In genomic region chr11:48801831-48802772, GRCm38 (mm10) we compare ENCODE assay signal across 8 mouse cellular contexts. TPM values are rescaled to one million over a fixed set of nuclear protein-coding genes. Genes with fewer than 3 reads are reported as not detected.
A peak's percentile ranks its signal among the peaks of the same experiment; 100 is the strongest.
DNase-seq lines count a peak whose midpoint lies in the region; ATAC-seq and TF ChIP-seq lines count a peak whose summit lies in the region.

No protein-coding gene starts in this region.

- no peak for ATAC-seq in liver, embryonic 11.5 days (replicated peaks; ENCODE audit: low FRiP score)
- no peak for ATAC-seq in stomach, postnatal 0 days (ENCODE audit: low FRiP score, low TSS enrichment)

- peak overlapping the region; percentile 94 for H3K9ac ChIP-seq in liver, embryonic 11.5 days (ENCODE audit: low read depth, low read length)
- H3K9ac ChIP-seq in stomach, postnatal 0 days (ENCODE audit: low read length): peak overlapping the region; percentile 92

- no peak for TF ChIP-seq EP300 in stomach, postnatal 0 days (optimal IDR thresholded peaks at IDR 0.05)

- WGBS in spleen, adult 2 months: 69% methylated on average over 17 of the region's 17 CpGs
- 63% methylated on average over 17 of the region's 17 CpGs for WGBS in liver, embryonic 11.5 days
- WGBS in stomach, postnatal 0 days: 64% methylated on average over 17 of the region's 17 CpGs

- H3K27ac ChIP-seq in spleen, adult 2 months (ENCODE audit: insufficient read depth, low read length): no peak overlapping the region
- H3K27ac ChIP-seq in liver, embryonic 11.5 days (ENCODE audit: low read depth, low read length): peak overlapping the region; percentile 90
- H3K27ac ChIP-seq in stomach, postnatal 0 days (replicated peaks): no peak overlapping the region

- peak overlapping the region; percentile 43; the same call in 1 of the 2 replicates for H3K4me3 ChIP-seq in spleen, adult 2 months (ENCODE audit: extremely low read depth, insufficient read depth, insufficient read length)
- peak overlapping the region; percentile 84 for H3K4me3 ChIP-seq in liver, embryonic 11.5 days (ENCODE audit: low read depth, low read length)
- peak overlapping the region; percentile 76 for H3K4me3 ChIP-seq in stomach, postnatal 0 days (ENCODE audit: low read depth, low read length)

- TF ChIP-seq CTCF in spleen, adult 2 months (IDR thresholded peaks at IDR 0.05; ENCODE audit: extremely low read depth, insufficient read depth, insufficient read length, insufficient replicate concordance): no peak
- TF ChIP-seq CTCF in stomach, postnatal 0 days (IDR thresholded peaks at IDR 0.05; ENCODE audit: low read depth): no peak

- peaks cover 3% of the 10 kb centered on the region for H3K4me1 ChIP-seq in spleen, adult 2 months (ENCODE audit: control insufficient read depth, insufficient read depth, insufficient read length)
- peaks cover 26% of the 10 kb centered on the region for H3K4me1 ChIP-seq in liver, embryonic 11.5 days (replicated peaks; ENCODE audit: control insufficient read depth, insufficient read depth, low read length)
- no peaks in the 10 kb centered on the region for H3K4me1 ChIP-seq in stomach, postnatal 0 days (replicated peaks; ENCODE audit: control insufficient read depth, insufficient read depth)

- peak; percentile 16 for DNase-seq in cerebellum, adult 9-11 months
- no peak for DNase-seq in cerebellum, postnatal 25 days
- DNase-seq in spleen, adult 2 months (ENCODE audit: low read depth in 1 of 2, low spot score in 2 of 2): no peak
- no peak for DNase-seq in spleen, postnatal 14 days (ENCODE audit: low spot score in 2 of 2)
- no peak for DNase-seq in liver, embryonic 11.5 days (ENCODE audit: low spot score)
- DNase-seq in stomach, postnatal 0 days (ENCODE audit: low spot score): no peak
- DNase-seq in left cerebral cortex, postnatal 10 days (ENCODE audit: extremely low spot score in 1 of 2, low spot score in 2 of 2): no peak
- DNase-seq in gastrocnemius, postnatal 10 days: no peak

- no peak for TF ChIP-seq POLR2A in spleen, adult 2 months (IDR thresholded peaks at IDR 0.05; ENCODE audit: low read depth, low read length)

- intact Hi-C loops in left cerebral cortex, postnatal 10 days (cut with DNase I): loop anchor here (2.0 to 10.0 kb wide), 2 partner anchors 13 to 463 kb away; no protein-coding TSS in a partner anchor

- peak overlapping the region; percentile 90 for H3K4me2 ChIP-seq in liver, embryonic 11.5 days
- H3K4me2 ChIP-seq in stomach, postnatal 0 days (replicated peaks; ENCODE audit: low read depth): peak overlapping the region; percentile 86

- no peaks in the 10 kb centered on the region for H3K9me3 ChIP-seq in liver, embryonic 11.5 days (ENCODE audit: control insufficient read depth, low read length)
- no peaks in the 10 kb centered on the region for H3K9me3 ChIP-seq in stomach, postnatal 0 days (ENCODE audit: control insufficient read depth, low read length)

- H3K36me3 ChIP-seq in spleen, adult 2 months (ENCODE audit: control insufficient read depth, insufficient read depth, low read length): peaks cover 41% of the 10 kb centered on the region
- peaks cover 49% of the 10 kb centered on the region for H3K36me3 ChIP-seq in liver, embryonic 11.5 days (ENCODE audit: control insufficient read depth, insufficient read depth, low read length)
- H3K36me3 ChIP-seq in stomach, postnatal 0 days (ENCODE audit: control insufficient read depth, insufficient read depth, low read length): peaks cover 30% of the 10 kb centered on the region

- H3K27me3 ChIP-seq in spleen, adult 2 months (ENCODE audit: control insufficient read depth, insufficient read depth, low read length): no peaks in the 10 kb centered on the region
- no peaks in the 10 kb centered on the region for H3K27me3 ChIP-seq in liver, embryonic 11.5 days (replicated peaks; ENCODE audit: control insufficient read depth, insufficient read depth, low read length)
- H3K27me3 ChIP-seq in stomach, postnatal 0 days (ENCODE audit: control insufficient read depth, insufficient read depth, low read length): no peaks in the 10 kb centered on the region

RNA-seq across cellular contexts. Expression of gene Rack1, which starts 2.0 kb away (rescaled TPM):
- 2,204 and 3,047 TPM in 2 replicates for polyA plus RNA-seq in spleen, adult 2 months (2012; rRNA removed)
- polyA plus RNA-seq in liver, embryonic 11.5 days (2014; fragmentation: Nextera tagmentation; extraction: Ambion mirVana): 1,154 and 1,248 TPM in 2 replicates
- 524 and 529 TPM in 2 replicates for polyA plus RNA-seq in stomach, postnatal 0 days (2015; fragmentation: Nextera tagmentation; extraction: Ambion mirVana)
- total RNA-seq in left cerebral cortex, postnatal 10 days (2021): 100 to 1,000 TPM; 345 to 360 TPM
- total RNA-seq in gastrocnemius, postnatal 10 days (2021): 100 to 1,000 TPM; 536 to 557 TPM

RNA-seq across cellular contexts. Expression of gene Trim41, which starts 15.1 kb away (rescaled TPM):
- polyA plus RNA-seq in spleen, adult 2 months (2012; rRNA removed): 24.4 and 24.7 TPM in 2 replicates
- polyA plus RNA-seq in liver, embryonic 11.5 days (2014; fragmentation: Nextera tagmentation; extraction: Ambion mirVana): 3.5 and 4.5 TPM in 2 replicates
- polyA plus RNA-seq in stomach, postnatal 0 days (2015; fragmentation: Nextera tagmentation; extraction: Ambion mirVana): 3.6 and 4.0 TPM in 2 replicates
- total RNA-seq in left cerebral cortex, postnatal 10 days (2021): 10 to 100 TPM; 44.0 to 48.2 TPM
- 10 to 100 TPM; 22.2 to 22.8 TPM for total RNA-seq in gastrocnemius, postnatal 10 days (2021)

RNA-seq across cellular contexts. Expression of gene Trim7, which starts 23.8 kb away (rescaled TPM):
- 53.6 and 63.6 TPM in 2 replicates for polyA plus RNA-seq in spleen, adult 2 months (2012; rRNA removed)
- polyA plus RNA-seq in liver, embryonic 11.5 days (2014; fragmentation: Nextera tagmentation; extraction: Ambion mirVana): 0.18 and 0.38 TPM in 2 replicates
- 3.0 and 3.4 TPM in 2 replicates for polyA plus RNA-seq in stomach, postnatal 0 days (2015; fragmentation: Nextera tagmentation; extraction: Ambion mirVana)
- 1 to 10 TPM; 3.0 to 3.1 TPM for total RNA-seq in left cerebral cortex, postnatal 10 days (2021)
- 100 to 1,000 TPM; 107 to 110 TPM for total RNA-seq in gastrocnemius, postnatal 10 days (2021)

RNA-seq across cellular contexts. Expression of gene Gm12184, which starts 24.4 kb away (rescaled TPM):
- polyA plus RNA-seq in spleen, adult 2 months (2012; rRNA removed): 3.9 and 6.1 TPM in 2 replicates
- polyA plus RNA-seq in liver, embryonic 11.5 days (2014; fragmentation: Nextera tagmentation; extraction: Ambion mirVana): 6.2 and 7.6 TPM in 2 replicates
- polyA plus RNA-seq in stomach, postnatal 0 days (2015; fragmentation: Nextera tagmentation; extraction: Ambion mirVana): 5.0 and 7.3 TPM in 2 replicates
- 1 to 10 TPM in 1 of 2 experiments, under 1 TPM in 1; 0.75 to 1.6 TPM for total RNA-seq in left cerebral cortex, postnatal 10 days (2021)
- total RNA-seq in gastrocnemius, postnatal 10 days (2021): 1 to 10 TPM; 1.8 to 3.6 TPM

Comparison
In these comparisons a context has a peak if more than half of its experiments do, and no peak if none do; other contexts are left out.
1. RNA of gene Trim7, which starts 23.8 kb away (polyA plus RNA-seq): 53.6 to 63.6 TPM in spleen, adult 2 months; 3.0 to 3.4 TPM in stomach, postnatal 0 days and 0.18 to 0.38 TPM in liver, embryonic 11.5 days; every median in the first group is over 10 times any median in the second.
2. Peak in every context shown above with its lines, with median percentiles within 50 percentile points of each other: H3K4me3 ChIP-seq.